Mouse (Mus musculus) spleen, adult 2 months (tissue): ENCODE data around the gene BC049352.

ENCODE experiments used
- CTCF ChIP-seq: fragments of 200-500 bp; IDR thresholded peaks from 2 replicates; pipeline ENCODE4 v1.5.1; 2011; ENCODE audit warnings: mild to moderate bottlenecking, inconsistent platforms; ENCODE audit not compliant: insufficient read depth, insufficient read length, insufficient replicate concordance; ENCODE audit errors: extremely low read depth
- POLR2A ChIP-seq: fragments of 200-500 bp; IDR thresholded peaks from 2 replicates; pipeline ENCODE4 v1.6.1; 2011; ENCODE audit warnings: low read depth, low read length, inconsistent platforms

DNA sequence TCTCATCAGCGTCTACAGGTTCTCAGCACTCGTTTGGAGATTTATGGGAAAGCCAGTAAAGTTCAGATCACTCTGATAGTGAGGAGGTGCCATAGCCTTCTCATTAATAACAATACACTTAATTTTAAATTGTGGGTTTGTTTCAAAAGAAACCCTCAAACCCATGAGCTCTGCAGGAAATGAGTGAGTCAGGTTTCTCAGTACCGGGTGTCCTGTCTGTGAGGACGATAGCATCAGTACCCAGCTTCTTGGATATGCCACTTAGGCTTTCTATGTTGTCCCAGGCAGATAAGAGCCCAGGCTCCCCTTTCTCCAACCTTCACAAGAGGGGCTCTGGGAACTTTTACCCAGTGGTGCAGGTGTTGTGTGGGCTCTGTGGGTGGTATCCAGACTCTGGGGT lies 70.2 kb downstream of the BC049352 start:
- TF ChIP-seq CTCF (no peak), POLR2A (no peak)
